Mouse (Mus musculus): ENCODE data around the gene Maml2. TPM values are rescaled to one million over a fixed set of nuclear protein-coding genes. Genes with fewer than 3 reads are reported as not detected.
A peak's percentile ranks its signal among the peaks of the same experiment; 100 is the strongest.

Gene Maml2
- total and polyA plus RNA-seq, 3 experiments, result 4.2 to 7.2 (median 5.7) TPM

- DNase-seq, result no peak
These were observed 315.8 kb downstream of the Maml2 start for GRCm38 (mm10) chr9:13613325-13614268.

- peak; percentile 14 for DNase-seq
These were observed 318.7 kb downstream of the Maml2 start for GRCm38 (mm10) chr9:13616383-13617009.

- DNase-seq, result no peak
These were observed 323.0 kb downstream of the Maml2 start for GRCm38 (mm10) chr9:13620794-13621193.

GRCm38 (mm10) chr9:13621941-13622340 is 324.2 kb downstream of the Maml2 start:
- no peak for DNase-seq

GRCm38 (mm10) chr9:13622426-13622825 is 324.7 kb downstream of the Maml2 start:
- no peak for DNase-seq

- no peak for DNase-seq
These were observed 326.2 kb downstream of the Maml2 start for GRCm38 (mm10) chr9:13623892-13624422.

GRCm38 (mm10) chr9:13624780-13625179 is 327.0 kb downstream of the Maml2 start:
- no peak for DNase-seq

- no peak for DNase-seq
These were observed 327.5 kb downstream of the Maml2 start for GRCm38 (mm10) chr9:13625215-13625614.

- no peak for DNase-seq
These were observed 328.7 kb downstream of the Maml2 start for GRCm38 (mm10) chr9:13626480-13626879.

GRCm38 (mm10) chr9:13633371-13633770 is 335.6 kb downstream of the Maml2 start:
- DNase-seq, result no peak

GRCm38 (mm10) chr9:13639655-13640054 is 341.9 kb downstream of the Maml2 start:
- DNase-seq, result no peak

- peak; percentile 30 for DNase-seq
These were observed 347.4 kb downstream of the Maml2 start for GRCm38 (mm10) chr9:13645153-13645552.

GRCm38 (mm10) chr9:13651065-13651464 is 353.3 kb downstream of the Maml2 start:
- no peak for DNase-seq

GRCm38 (mm10) chr9:13651828-13652227 is 354.1 kb downstream of the Maml2 start:
- no peak for DNase-seq

- DNase-seq, result no peak
These were observed 354.7 kb downstream of the Maml2 start for GRCm38 (mm10) chr9:13652389-13652877.

- DNase-seq, result no peak
These were observed 355.2 kb downstream of the Maml2 start for GRCm38 (mm10) chr9:13652917-13653316.

GRCm38 (mm10) chr9:13661768-13662623 is 364.2 kb downstream of the Maml2 start:
- no peak for DNase-seq

GRCm38 (mm10) chr9:13665487-13665969 is 367.8 kb downstream of the Maml2 start:
- DNase-seq, result no peak

- DNase-seq, result no peak
These were observed 370.2 kb downstream of the Maml2 start for GRCm38 (mm10) chr9:13667955-13668354.

GRCm38 (mm10) chr9:13668742-13669141 is 371.0 kb downstream of the Maml2 start:
- no peak for DNase-seq

GRCm38 (mm10) chr9:13671125-13671769 is 373.5 kb downstream of the Maml2 start:
- no peak for DNase-seq
